Mouse (Mus musculus) WW6 (cell line): ENCODE data around the gene Cd79b.

Experiments
- DNase-seq: peaks from one replicate; pipeline ENCODE4 v3.0.0-alpha.2; 2013; ENCODE audit warnings: low read depth, low spot score

The Cd79b gene

GRCm38 (mm10) chr11:106318406-106319366 lies 4.1 kb upstream of the Cd79b start:
- DNase-seq = no peak

- DNase-seq = no peak
Measured at GRCm38 (mm10) chr11:106317801-106318200, 3.2 kb upstream of the Cd79b start.

GRCm38 (mm10) chr11:106316416-106316815 lies 1.9 kb upstream of the Cd79b start:
- no peak for DNase-seq

- DNase-seq = no peak
Measured at GRCm38 (mm10) chr11:106313533-106313932, 1.0 kb downstream of the Cd79b start.

GRCm38 (mm10) chr11:106310123-106310522 lies 4.4 kb downstream of the Cd79b start:
- no peak for DNase-seq

- no peak for DNase-seq
Measured at GRCm38 (mm10) chr11:106308162-106308561, 6.4 kb downstream of the Cd79b start.

GRCm38 (mm10) chr11:106307432-106307831 lies 7.1 kb downstream of the Cd79b start:
- no peak for DNase-seq

GRCm38 (mm10) chr11:106306758-106307157 lies 7.8 kb downstream of the Cd79b start:
- no peak for DNase-seq

GRCm38 (mm10) chr11:106306065-106306385 lies 8.5 kb downstream of the Cd79b start:
- DNase-seq = no peak

- no peak for DNase-seq
Measured at GRCm38 (mm10) chr11:106305348-106306064, 9.1 kb downstream of the Cd79b start.

- DNase-seq = peak; percentile 67
Measured at GRCm38 (mm10) chr11:106302634-106303033, 11.9 kb downstream of the Cd79b start.

GRCm38 (mm10) chr11:106301765-106302164 lies 12.8 kb downstream of the Cd79b start, which contains the start of gene Gh:
Gene Gh (minus strand): TSS chr11:106301865.
- no peak for DNase-seq

GRCm38 (mm10) chr11:106291861-106292260 lies 22.7 kb downstream of the Cd79b start:
- no peak for DNase-seq

GRCm38 (mm10) chr11:106290376-106290775 lies 24.2 kb downstream of the Cd79b start:
- DNase-seq = no peak

- no peak for DNase-seq
Measured at GRCm38 (mm10) chr11:106289369-106289768, 25.2 kb downstream of the Cd79b start.

GRCm38 (mm10) chr11:106286987-106287386 lies 27.6 kb downstream of the Cd79b start:
- no peak for DNase-seq

GRCm38 (mm10) chr11:106286206-106286605 lies 28.4 kb downstream of the Cd79b start:
- no peak for DNase-seq

- no peak for DNase-seq
Measured at GRCm38 (mm10) chr11:106284126-106284525, 30.4 kb downstream of the Cd79b start.

- DNase-seq = no peak
Measured at GRCm38 (mm10) chr11:106283371-106283770, 31.2 kb downstream of the Cd79b start.

GRCm38 (mm10) chr11:106282452-106282851 lies 32.1 kb downstream of the Cd79b start:
- no peak for DNase-seq

GRCm38 (mm10) chr11:106276454-106276853 lies 38.1 kb downstream of the Cd79b start, which contains the start of gene Tcam1:
Gene Tcam1 (plus strand): TSS chr11:106276672.
- DNase-seq = peak; percentile 95

- DNase-seq = no peak
Measured at GRCm38 (mm10) chr11:106274971-106275411, 39.6 kb downstream of the Cd79b start.
